Mouse (Mus musculus): ENCODE measurements around the gene Ddx43. TPM values are rescaled to one million over a fixed set of nuclear protein-coding genes. Genes with fewer than 3 reads are reported as not detected.
"Not testable (repeated sequence)": the region's sequence is repeated elsewhere in the genome, so short reads cannot be mapped to it uniquely, and the experiment has no call there.

Ddx43 gene
- polyA plus RNA-seq, 1 experiment from 2014 or later = 0.75 TPM

DNA sequence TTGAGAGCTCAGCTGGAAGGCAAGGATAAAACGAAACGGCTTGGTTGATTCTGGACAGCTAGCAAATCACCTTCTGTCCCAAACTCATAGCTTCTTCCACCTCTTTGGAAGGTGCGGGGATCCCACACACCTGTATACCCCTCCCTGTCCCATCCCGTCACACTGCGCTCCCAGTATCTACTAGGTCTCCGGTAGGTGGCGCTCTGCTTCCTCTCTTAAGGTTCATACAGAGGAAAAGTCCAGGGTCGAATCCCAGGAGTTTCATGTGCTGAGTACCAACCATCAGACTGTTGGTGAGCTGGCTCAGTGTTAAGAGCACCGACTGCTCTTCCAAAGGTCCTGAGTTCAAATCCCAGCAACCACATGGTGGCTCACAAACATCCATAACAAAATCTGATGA lies 37.5 kb upstream of the Ddx43 start:
- DNase-seq (ENCODE audit: low spot score) = peak; percentile 65
- 0 out of 2 replicates have a peak, but pooled peaks have one; percentile 21 for ATAC-seq (ENCODE audit: low FRiP score)
- no peak overlapping the region for H3K27ac ChIP-seq
- no peaks in the 10 kb centered on the region for H3K36me3 ChIP-seq (replicated peaks; ENCODE audit: control insufficient read depth, insufficient read depth)
- H3K4me2 ChIP-seq (replicated peaks) = no peak overlapping the region
- no peak overlapping the region for H3K9ac ChIP-seq
- no peaks in the 10 kb centered on the region for H3K9me3 ChIP-seq (ENCODE audit: control insufficient read depth, low read length)
- WGBS = 21% methylated on average over 9 of the region's 9 CpGs
- no peaks in the 10 kb centered on the region for H3K4me1 ChIP-seq (replicated peaks; ENCODE audit: control insufficient read depth, insufficient read depth, low read length)
- no peak overlapping the region for H3K4me3 ChIP-seq (replicated peaks; ENCODE audit: low read length)
- H3K27me3 ChIP-seq (ENCODE audit: control insufficient read depth, insufficient read depth, low read length) = no peaks in the 10 kb centered on the region

DNA sequence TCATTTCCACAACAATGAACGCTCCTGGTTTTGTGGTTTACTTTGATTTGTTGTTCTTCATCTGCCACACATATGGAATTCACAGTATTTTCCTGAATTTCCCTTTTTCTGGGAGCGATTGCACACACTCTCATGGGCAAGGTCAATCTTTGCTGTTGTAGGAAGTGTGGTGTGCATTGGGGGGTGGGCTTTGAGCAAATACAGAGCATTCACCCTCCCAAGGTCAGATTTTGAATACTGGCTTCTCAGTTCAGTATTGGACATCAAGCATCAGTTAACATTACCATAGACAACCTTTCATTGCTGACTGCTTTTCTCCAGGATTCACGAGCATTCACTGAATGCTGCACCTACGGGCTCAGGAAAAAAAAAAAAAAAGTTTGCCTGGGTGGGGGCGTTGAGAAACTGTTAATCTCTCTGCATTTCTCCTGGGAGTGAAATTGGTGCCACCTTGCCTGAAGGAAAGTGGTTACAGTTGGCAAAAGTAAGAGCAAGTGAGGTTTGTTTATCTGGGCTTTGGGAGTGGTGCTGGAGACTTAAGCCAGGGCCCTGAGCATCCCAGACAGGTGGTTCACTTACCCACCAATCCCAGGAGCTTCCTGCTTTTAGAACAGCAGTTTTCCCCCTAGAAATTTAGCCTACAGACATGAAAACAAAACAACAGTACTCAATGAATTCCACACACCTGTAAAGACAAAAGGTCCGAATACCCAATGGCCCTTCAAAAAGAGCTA lies 35.7 kb upstream of the Ddx43 start:
- Histone ChIP-seq H3K9ac (no peak overlapping the region), H3K27me3 (ENCODE audit: control insufficient read depth, insufficient read depth, low read length) (no peaks in the 10 kb centered on the region), H3K27ac (no peak overlapping the region), H3K4me2 (replicated peaks) (no peak overlapping the region), H3K36me3 (replicated peaks; ENCODE audit: control insufficient read depth, insufficient read depth) (no peaks in the 10 kb centered on the region), H3K9me3 (ENCODE audit: control insufficient read depth, low read length) (no peaks in the 10 kb centered on the region), H3K4me1 (replicated peaks; ENCODE audit: control insufficient read depth, insufficient read depth, low read length) (no peaks in the 10 kb centered on the region), H3K4me3 (replicated peaks; ENCODE audit: low read length) (no peak overlapping the region)
- 87% methylated on average over 6 of the region's 6 CpGs for WGBS
- ATAC-seq (ENCODE audit: low FRiP score) = no peak
- DNase-seq (ENCODE audit: low spot score) = no peak

DNA sequence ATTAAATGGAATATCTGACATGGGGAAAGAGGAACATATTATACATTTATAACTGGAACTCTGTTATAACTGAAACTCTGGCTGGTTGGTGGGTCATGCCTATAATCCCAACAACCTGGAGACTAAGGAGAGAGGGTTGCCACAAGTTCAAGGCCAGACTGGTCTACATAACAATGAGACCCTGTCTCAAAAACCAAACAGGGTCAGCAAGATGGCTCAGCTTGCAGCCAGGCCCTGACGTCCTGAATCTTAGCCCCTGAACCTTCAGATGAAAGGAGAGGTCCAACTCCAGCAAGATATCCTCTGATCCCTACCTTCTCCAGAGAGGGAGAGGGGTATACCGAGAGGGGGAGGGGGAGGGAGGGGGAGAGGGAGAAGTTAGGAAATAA lies 35.1 kb upstream of the Ddx43 start:
- Histone ChIP-seq H3K36me3 (replicated peaks; ENCODE audit: control insufficient read depth, insufficient read depth) (no peaks in the 10 kb centered on the region), H3K27ac (no peak overlapping the region), H3K9me3 (ENCODE audit: control insufficient read depth, low read length) (no peaks in the 10 kb centered on the region), H3K4me2 (replicated peaks) (no peak overlapping the region), H3K4me1 (replicated peaks; ENCODE audit: control insufficient read depth, insufficient read depth, low read length) (no peaks in the 10 kb centered on the region), H3K9ac (no peak overlapping the region), H3K27me3 (ENCODE audit: control insufficient read depth, insufficient read depth, low read length) (no peaks in the 10 kb centered on the region), H3K4me3 (replicated peaks; ENCODE audit: low read length) (no peak overlapping the region)
- ATAC-seq (ENCODE audit: low FRiP score) (no peak), DNase-seq (ENCODE audit: low spot score) (no peak)
- WGBS = 34% methylated on average over 2 of the region's 2 CpGs

DNA sequence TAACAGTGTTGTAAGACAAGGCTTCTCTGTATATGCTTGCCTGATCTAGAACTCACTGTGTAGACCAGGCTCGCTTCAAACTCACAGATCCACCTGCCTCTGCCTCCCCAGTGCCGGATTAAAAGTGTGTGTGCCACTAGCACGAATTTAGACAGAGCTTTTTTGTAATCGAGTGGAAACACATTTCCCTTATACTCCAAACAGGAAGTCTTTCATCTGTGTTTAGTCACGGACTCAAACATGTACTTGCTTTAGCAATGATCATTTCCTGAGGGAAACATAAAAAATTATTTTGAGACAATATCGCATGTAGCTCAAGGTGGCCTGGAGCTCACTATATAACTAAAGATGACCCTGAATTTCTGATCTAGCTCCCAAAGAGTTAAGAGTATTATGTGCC lies 32.2 kb upstream of the Ddx43 start:
- no peak for DNase-seq (ENCODE audit: low spot score)
- WGBS = 77% methylated on average over 6 of the region's 6 CpGs
- Histone ChIP-seq H3K4me2 (replicated peaks) (no peak overlapping the region), H3K27ac (no peak overlapping the region), H3K4me1 (replicated peaks; ENCODE audit: control insufficient read depth, insufficient read depth, low read length) (no peaks in the 10 kb centered on the region), H3K27me3 (ENCODE audit: control insufficient read depth, insufficient read depth, low read length) (no peaks in the 10 kb centered on the region), H3K9me3 (ENCODE audit: control insufficient read depth, low read length) (no peaks in the 10 kb centered on the region), H3K36me3 (replicated peaks; ENCODE audit: control insufficient read depth, insufficient read depth) (no peaks in the 10 kb centered on the region), H3K4me3 (replicated peaks; ENCODE audit: low read length) (no peak overlapping the region), H3K9ac (no peak overlapping the region)
- ATAC-seq (ENCODE audit: low FRiP score) = no peak

DNA sequence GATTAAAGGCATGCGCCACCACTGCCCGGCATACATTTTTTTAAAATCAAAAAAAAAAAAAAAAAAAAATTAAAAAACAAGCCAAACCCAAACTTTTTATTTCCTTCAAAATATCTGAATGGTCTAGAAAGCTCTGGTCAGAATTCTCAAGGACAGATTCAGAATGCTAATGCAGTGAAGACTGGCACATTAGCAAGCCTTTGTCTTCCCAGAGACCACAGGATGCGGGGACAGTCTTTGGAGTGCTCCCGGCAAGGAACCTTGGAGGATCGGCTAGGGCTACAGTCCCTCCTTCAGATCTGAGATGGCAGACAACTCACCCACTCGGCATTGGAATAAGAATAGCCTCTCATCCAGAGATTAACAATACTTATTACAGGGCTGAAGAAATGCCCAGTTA lies 30.9 kb upstream of the Ddx43 start:
- Histone ChIP-seq H3K27ac (no peak overlapping the region), H3K9me3 (ENCODE audit: control insufficient read depth, low read length) (no peaks in the 10 kb centered on the region), H3K36me3 (replicated peaks; ENCODE audit: control insufficient read depth, insufficient read depth) (no peaks in the 10 kb centered on the region), H3K27me3 (ENCODE audit: control insufficient read depth, insufficient read depth, low read length) (no peaks in the 10 kb centered on the region), H3K4me2 (replicated peaks) (no peak overlapping the region), H3K4me1 (replicated peaks; ENCODE audit: control insufficient read depth, insufficient read depth, low read length) (no peaks in the 10 kb centered on the region), H3K4me3 (replicated peaks; ENCODE audit: low read length) (no peak overlapping the region), H3K9ac (no peak overlapping the region)
- DNase-seq (ENCODE audit: low spot score) (no peak), ATAC-seq (ENCODE audit: low FRiP score) (no peak)
- 92% methylated on average over 6 of the region's 6 CpGs for WGBS

DNA sequence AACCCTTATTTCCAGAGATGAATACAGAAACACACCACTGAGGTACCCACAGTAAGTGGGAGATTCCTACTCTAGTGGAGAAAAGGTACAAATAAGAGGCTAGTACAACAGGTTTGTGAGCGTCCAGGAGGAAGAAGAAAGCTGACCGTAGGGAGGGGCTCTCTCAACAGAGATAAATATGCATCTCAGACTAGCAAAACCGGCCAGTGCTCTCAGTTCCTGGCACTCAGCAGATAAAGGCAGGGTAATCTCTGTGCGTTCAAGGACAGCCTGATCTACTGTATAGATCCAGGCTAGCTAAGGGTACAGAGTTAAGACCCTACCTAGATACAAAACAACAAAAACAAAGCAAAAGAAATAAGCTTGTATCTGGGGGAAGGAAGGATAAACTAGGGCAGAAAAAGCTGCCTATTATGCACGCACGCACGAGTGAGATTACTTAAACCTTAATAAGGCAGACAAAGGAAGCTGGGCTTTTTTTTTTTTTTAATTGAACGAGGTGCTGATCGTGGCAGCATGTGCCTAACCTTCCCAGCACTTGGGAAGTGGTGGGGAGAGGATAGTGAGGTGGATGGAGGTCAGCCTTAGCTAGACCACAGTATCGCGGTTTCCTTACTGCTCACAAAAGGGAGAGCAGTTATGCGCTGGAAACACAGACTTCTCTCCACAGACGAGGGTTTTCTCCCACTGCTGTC lies 29.6 kb upstream of the Ddx43 start:
- no peaks in the 10 kb centered on the region for H3K9me3 ChIP-seq (ENCODE audit: control insufficient read depth, low read length)
- H3K27me3 ChIP-seq (ENCODE audit: control insufficient read depth, insufficient read depth, low read length) = no peaks in the 10 kb centered on the region
- no peak overlapping the region for H3K27ac ChIP-seq
- no peak overlapping the region for H3K4me3 ChIP-seq (replicated peaks; ENCODE audit: low read length)
- WGBS = 77% methylated on average over 13 of the region's 13 CpGs
- H3K9ac ChIP-seq = no peak overlapping the region
- no peaks in the 10 kb centered on the region for H3K4me1 ChIP-seq (replicated peaks; ENCODE audit: control insufficient read depth, insufficient read depth, low read length)
- ATAC-seq (ENCODE audit: low FRiP score) = no peak
- H3K4me2 ChIP-seq (replicated peaks) = no peak overlapping the region
- no peaks in the 10 kb centered on the region for H3K36me3 ChIP-seq (replicated peaks; ENCODE audit: control insufficient read depth, insufficient read depth)
- no peak for DNase-seq (ENCODE audit: low spot score)

DNA sequence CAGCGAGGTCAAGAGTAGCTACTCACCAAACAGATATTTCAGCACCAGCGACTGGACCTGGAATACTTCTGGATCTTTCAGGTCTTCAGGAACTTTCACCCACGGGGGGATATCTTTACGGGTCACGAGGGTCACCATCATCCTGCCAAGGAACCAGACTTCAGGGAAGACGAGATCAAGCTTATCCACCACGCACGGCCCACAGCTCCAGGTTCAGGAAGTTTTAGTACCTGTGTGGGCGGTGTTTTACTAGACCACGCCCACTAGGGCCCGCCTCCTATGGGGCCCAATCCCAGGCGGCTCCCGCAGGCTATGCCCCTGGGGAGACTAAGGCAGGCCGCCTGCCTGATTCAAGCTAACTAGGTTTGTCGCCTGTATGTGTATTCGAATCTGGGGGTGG lies 27.6 kb upstream of the Ddx43 start, which contains the start of gene Dppa5a:
Dppa5a (minus strand) TSS at position 219 of the 400 bp plus-strand sequence.
- DNase-seq (ENCODE audit: low spot score); H3K4me1 ChIP-seq (replicated peaks; ENCODE audit: control insufficient read depth, insufficient read depth, low read length); H3K4me2 ChIP-seq (replicated peaks); H3K4me3 ChIP-seq (replicated peaks; ENCODE audit: low read length); H3K9ac ChIP-seq; H3K27ac ChIP-seq; ATAC-seq (ENCODE audit: low FRiP score); H3K36me3 ChIP-seq (replicated peaks; ENCODE audit: control insufficient read depth, insufficient read depth); H3K27me3 ChIP-seq (ENCODE audit: control insufficient read depth, insufficient read depth, low read length); H3K9me3 ChIP-seq (ENCODE audit: control insufficient read depth, low read length): not testable (repeated sequence)
- WGBS = 97% methylated on average over 16 of the region's 16 CpGs

DNA sequence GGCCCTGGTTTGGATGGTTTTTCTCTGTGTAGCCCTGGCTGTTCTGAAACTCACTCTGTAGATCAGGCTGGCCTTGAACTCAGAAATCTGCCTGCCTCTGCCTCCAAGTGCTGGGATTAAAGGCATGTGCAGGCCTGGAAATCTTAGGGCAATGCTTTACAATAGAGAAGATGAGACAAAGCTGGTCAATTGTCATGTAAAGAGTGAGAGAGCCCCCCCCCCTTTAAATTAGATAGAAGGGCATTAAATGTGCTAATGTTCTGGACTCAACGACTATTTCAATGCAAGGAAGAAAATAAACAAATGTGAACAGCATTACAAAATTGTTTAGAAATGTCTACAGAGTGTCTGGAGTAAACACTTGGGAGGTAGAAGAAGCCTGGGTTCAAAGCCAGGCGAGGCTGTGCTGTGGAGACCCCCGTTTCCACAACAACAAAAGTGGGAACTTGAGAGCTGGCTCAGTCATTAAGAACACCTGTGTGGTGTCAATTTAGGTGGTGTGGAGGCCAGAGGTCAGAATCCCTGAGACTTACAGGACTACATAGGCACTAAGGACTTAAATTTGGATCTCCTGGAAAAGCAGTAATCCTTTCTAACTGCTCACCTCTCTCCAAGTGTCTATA lies 26.8 kb upstream of the Ddx43 start:
- DNase-seq (ENCODE audit: low spot score) (no peak), ATAC-seq (ENCODE audit: low FRiP score) (no peak)
- H3K4me2 ChIP-seq (replicated peaks) = no peak overlapping the region
- WGBS = 82% methylated on average over 3 of the region's 3 CpGs
- no peaks in the 10 kb centered on the region for H3K27me3 ChIP-seq (ENCODE audit: control insufficient read depth, insufficient read depth, low read length)
- H3K9ac ChIP-seq = no peak overlapping the region
- H3K36me3 ChIP-seq (replicated peaks; ENCODE audit: control insufficient read depth, insufficient read depth) = no peaks in the 10 kb centered on the region
- no peak overlapping the region for H3K27ac ChIP-seq
- H3K4me3 ChIP-seq (replicated peaks; ENCODE audit: low read length) = no peak overlapping the region
- H3K9me3 ChIP-seq (ENCODE audit: control insufficient read depth, low read length) = no peaks in the 10 kb centered on the region
- H3K4me1 ChIP-seq (replicated peaks; ENCODE audit: control insufficient read depth, insufficient read depth, low read length) = no peaks in the 10 kb centered on the region

DNA sequence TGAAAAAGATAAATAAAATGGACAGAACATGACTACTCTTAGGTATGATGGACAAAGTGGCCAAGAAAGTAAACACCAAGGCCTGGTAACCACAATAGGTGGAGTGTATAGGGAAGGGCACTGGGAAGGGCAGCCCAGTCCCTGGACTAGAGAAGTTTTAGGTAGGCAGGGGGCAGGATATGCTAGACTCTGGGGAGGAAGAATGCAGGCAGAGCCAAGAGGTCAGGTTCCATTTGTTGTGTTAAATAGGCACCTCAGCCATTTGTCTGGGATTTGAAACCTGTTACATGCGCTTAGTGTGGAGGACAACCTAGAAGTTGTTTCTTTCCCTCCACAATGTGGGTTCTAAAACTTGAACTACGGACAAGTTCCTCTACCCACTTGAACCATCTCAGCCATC lies 26.2 kb upstream of the Ddx43 start:
- H3K27me3 ChIP-seq (ENCODE audit: control insufficient read depth, insufficient read depth, low read length) = no peaks in the 10 kb centered on the region

More for the DNA sequence above, 26.2 kb upstream of the Ddx43 start:
- no peak overlapping the region for H3K4me2 ChIP-seq (replicated peaks)
- DNase-seq (ENCODE audit: low spot score) = no peak
- 91% methylated on average over 2 of the region's 2 CpGs for WGBS
- no peak overlapping the region for H3K4me3 ChIP-seq (replicated peaks; ENCODE audit: low read length)
- H3K27ac ChIP-seq = no peak overlapping the region
- H3K9me3 ChIP-seq (ENCODE audit: control insufficient read depth, low read length) = no peaks in the 10 kb centered on the region
- H3K4me1 ChIP-seq (replicated peaks; ENCODE audit: control insufficient read depth, insufficient read depth, low read length) = no peaks in the 10 kb centered on the region
- ATAC-seq (ENCODE audit: low FRiP score) = no peak
- H3K9ac ChIP-seq = no peak overlapping the region
- H3K36me3 ChIP-seq (replicated peaks; ENCODE audit: control insufficient read depth, insufficient read depth) = no peaks in the 10 kb centered on the region

Measured in hindbrain, embryonic 14.5 days (tissue).